Mouse (Mus musculus) C2C12 (cell line): ENCODE measurements around the gene Samd4b. TPM values are rescaled to one million over a fixed set of nuclear protein-coding genes. Genes with fewer than 3 reads are reported as not detected.
A peak's percentile ranks its signal among the peaks of the same experiment; 100 is the strongest.
"Not testable (repeated sequence)": the region's sequence is repeated elsewhere in the genome, so short reads cannot be mapped to it uniquely, and the experiment has no call there.

ENCODE experiments used
- H3K27me3 ChIP-seq: one replicate; pipeline ENCODE4 v1.6.1; 2011; ENCODE audit not compliant: control insufficient read depth, insufficient read depth, insufficient read length
- H3K36me3 ChIP-seq: one replicate; pipeline ENCODE4 v1.6.1; 2011; ENCODE audit not compliant: control insufficient read depth, insufficient read depth
- H3K4me3 ChIP-seq: one replicate; pipeline ENCODE4 v1.5.1; 2011; ENCODE audit warnings: mild to moderate bottlenecking, control low read depth; ENCODE audit not compliant: poor library complexity, insufficient read depth, severe bottlenecking
- H3K79me2 ChIP-seq: one replicate; pipeline ENCODE4 v1.6.1; 2011; ENCODE audit not compliant: control insufficient read depth, insufficient read depth
- H3K79me3 ChIP-seq: one replicate; pipeline ENCODE4 v1.6.1; 2011; ENCODE audit warnings: low read depth, control low read depth
- H3ac ChIP-seq: one replicate; pipeline ENCODE3; 2011; ENCODE audit warnings: low read depth; ENCODE audit not compliant: control insufficient read depth, insufficient read length
- CEBPB ChIP-seq: IDR thresholded peaks from one replicate; pipeline ENCODE4 v1.6.1; 2011; ENCODE audit warnings: low read depth, mild to moderate bottlenecking, control low read depth, moderate library complexity
- CTCF ChIP-seq: IDR thresholded peaks from one replicate; pipeline ENCODE4 v1.5.1; 2011; ENCODE audit not compliant: control insufficient read depth, insufficient read depth, insufficient read length
- FOSL1 ChIP-seq: IDR thresholded peaks from one replicate; pipeline ENCODE4 v1.8.0; 2011; ENCODE audit warnings: mild to moderate bottlenecking, low read length; ENCODE audit not compliant: poor library complexity, insufficient read depth, severe bottlenecking
- MAX ChIP-seq: IDR thresholded peaks from one replicate; pipeline ENCODE4 v1.6.1; 2011; ENCODE audit warnings: mild to moderate bottlenecking, control low read depth
- MYOD1 ChIP-seq: IDR thresholded peaks from one replicate; pipeline ENCODE4 v1.6.1; 2011; ENCODE audit warnings: low read depth; ENCODE audit not compliant: control insufficient read depth, insufficient read length
- MYOG ChIP-seq: IDR thresholded peaks from one replicate; pipeline ENCODE4 v1.6.1; 2011; ENCODE audit not compliant: control insufficient read depth, insufficient read length; ENCODE audit errors: extremely low read depth
- USF1 ChIP-seq: IDR thresholded peaks from one replicate; pipeline ENCODE4 v1.6.1; 2011; ENCODE audit warnings: low read depth, mild to moderate bottlenecking, control low read depth, moderate library complexity
- polyA plus RNA-seq: library from polyadenylated mRNA; unstranded; fragments of >200 nt; fragmentation: generic; extraction: Trizol; gene quantifications from one replicate; pipeline ENCODE4 v1.2.1, GENCODE M21; 2012; ENCODE audit warnings: missing spikeins

The Samd4b gene
- polyA plus RNA-seq, 1 experiment = 42.6 TPM

DNA sequence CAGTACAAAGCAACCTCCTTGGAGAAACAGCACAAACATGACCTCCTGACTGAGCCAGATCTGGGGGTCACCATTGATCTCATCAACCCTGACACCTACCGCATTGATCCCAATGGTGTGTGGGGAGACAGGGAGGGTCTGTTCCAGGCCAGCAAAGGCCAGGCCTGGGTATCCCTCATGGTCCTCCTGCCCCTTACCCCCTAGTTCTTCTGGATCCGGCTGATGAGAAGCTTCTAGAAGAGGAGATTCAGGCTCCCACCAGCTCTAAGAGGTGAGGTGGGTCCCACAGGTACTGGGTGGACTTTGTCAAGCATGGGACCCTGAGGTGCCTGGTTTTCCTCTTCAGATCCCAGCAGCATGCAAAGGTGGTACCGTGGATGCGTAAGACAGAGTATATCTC, 202.5 kb downstream of the Samd4b start:
- Histone ChIP-seq H3ac (no peak overlapping the region), H3K79me3 (peaks cover 19% of the 10 kb centered on the region), H3K36me3 (peaks cover 28% of the 10 kb centered on the region), H3K27me3 (no peaks in the 10 kb centered on the region), H3K4me3 (no peak overlapping the region), H3K79me2 (peaks cover 35% of the 10 kb centered on the region)
- TF ChIP-seq CTCF (no peak), MAX (no peak), MYOD1 (no peak), USF1 (no peak), CEBPB (no peak), FOSL1 (no peak), MYOG (no peak)

DNA sequence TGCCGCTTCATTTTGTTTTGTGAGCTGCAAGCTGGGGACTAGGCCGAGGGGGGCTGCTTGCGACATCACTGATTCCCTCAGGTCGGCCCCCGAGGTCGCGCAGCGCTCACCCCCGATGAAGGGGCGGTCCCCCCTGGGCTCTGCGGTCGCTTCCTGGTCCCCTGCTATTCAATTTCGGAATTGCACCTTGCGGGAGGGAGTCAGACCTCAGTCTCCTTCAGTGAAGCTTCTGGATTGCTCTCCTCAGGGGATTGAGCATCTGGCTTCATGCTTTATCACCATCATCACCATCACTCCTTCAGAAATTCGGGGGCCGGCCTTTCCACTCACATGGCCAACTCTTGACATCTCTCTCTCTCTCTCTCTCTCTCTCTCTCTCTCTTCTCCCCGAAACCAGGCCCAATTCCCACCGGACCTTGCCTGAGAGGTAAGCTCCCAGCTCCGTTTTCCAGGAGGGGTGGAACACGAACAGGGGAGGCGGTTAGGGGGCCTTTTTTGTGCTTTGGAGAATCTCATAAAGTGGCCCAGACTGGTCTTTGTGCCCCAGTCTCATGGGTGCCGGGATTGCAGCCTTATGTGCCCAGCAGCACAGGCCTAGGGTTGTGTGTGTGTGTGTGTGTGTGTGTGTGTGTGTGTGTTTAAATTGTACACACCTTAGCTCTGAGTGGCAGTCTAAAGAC, 204.5 kb downstream of the Samd4b start:
- H3K4me3 ChIP-seq = peak overlapping the region; percentile 79
- peaks cover 43% of the 10 kb centered on the region for H3K36me3 ChIP-seq
- TF ChIP-seq CEBPB (no peak), MYOG (no peak), CTCF (no peak), FOSL1 (no peak), MAX (no peak), USF1 (no peak), MYOD1 (no peak)
- H3K79me3 ChIP-seq = peaks cover 24% of the 10 kb centered on the region
- H3ac ChIP-seq = peak overlapping the region; percentile 94
- H3K27me3 ChIP-seq = no peaks in the 10 kb centered on the region
- peaks cover 40% of the 10 kb centered on the region for H3K79me2 ChIP-seq

DNA sequence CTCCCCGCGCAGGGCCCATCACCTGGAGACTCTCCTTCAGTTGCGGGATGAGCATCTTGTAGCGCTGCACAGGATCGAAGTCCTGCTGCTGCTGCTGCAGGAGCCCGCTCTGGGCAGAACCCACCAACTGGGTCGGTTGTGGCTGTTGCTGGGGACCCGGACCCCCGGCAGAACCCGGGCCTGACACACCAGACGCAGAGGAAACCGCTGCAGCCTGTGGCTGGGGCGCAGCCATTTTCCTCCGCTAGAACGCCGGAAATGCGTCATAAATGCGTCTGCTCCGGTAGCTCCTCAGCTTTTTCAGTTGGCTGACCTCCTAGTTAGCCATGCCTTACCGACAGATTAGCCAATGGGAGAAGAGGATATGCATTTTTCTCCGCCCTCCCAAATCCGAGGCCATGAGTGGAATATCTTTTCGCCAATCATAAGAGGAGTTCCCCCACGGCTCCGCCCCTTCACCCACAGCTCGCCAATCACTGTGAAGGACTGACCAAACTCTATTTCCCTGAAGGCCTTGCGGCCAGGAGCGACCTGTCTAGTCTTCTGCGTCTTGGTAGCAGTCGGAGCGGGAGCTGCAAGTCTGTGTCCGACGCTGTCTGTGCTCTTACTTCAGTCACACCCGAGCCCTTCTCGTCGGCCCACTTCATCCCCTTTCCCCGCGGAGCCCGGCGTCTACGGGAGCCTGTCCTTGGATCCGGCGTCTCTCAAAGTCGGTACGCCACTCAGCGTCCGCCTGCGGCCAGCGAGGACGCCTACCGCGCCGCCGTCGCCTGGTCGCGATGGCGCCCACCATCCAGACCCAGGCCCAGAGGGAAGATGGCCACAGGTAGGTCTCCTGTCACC, 205.3 kb downstream of the Samd4b start, which contains the start of the genes Med29 and Paf1:
TSS of gene Med29 (minus strand) at position 280 of the 843 bp plus-strand sequence.
TSS of gene Paf1 (plus strand) at position 523 of the 843 bp plus-strand sequence.
- H3ac ChIP-seq = peak within 1 kb of the TSS; percentile 94
- TF ChIP-seq MAX (no peak), MYOG (no peak), CTCF (no peak)
- peak within 1 kb of the TSS; percentile 79 for H3K4me3 ChIP-seq
- peaks cover 40% of the 10 kb centered on the region for H3K79me2 ChIP-seq
- H3K79me3 ChIP-seq = peaks cover 24% of the 10 kb centered on the region
- H3K36me3 ChIP-seq = peaks cover 41% of the 10 kb centered on the region
- H3K27me3 ChIP-seq = no peaks in the 10 kb centered on the region

DNA sequence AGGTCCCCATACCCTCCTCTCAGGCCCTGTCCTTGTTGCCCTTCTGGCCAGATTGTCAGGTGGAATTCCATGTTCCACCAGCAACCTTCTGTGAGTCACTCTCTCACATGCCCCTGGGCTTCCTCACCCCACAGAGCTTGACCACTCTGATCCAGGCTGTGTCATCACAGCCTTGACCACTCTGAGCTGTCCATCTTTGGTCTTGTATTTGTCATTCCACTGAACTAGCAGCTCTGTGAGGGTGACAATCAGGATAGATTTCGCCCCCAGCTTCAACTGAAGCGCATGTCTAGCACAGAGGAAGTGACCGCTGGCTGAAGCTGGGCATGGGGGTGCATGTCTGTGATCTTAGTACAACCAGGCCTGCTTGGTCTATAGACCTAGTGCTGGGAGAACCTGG, 207.6 kb downstream of the Samd4b start:
- Histone ChIP-seq H3K79me3 (peaks cover 24% of the 10 kb centered on the region), H3K4me3 (no peak overlapping the region), H3K36me3 (peaks cover 28% of the 10 kb centered on the region), H3K27me3 (no peaks in the 10 kb centered on the region), H3K79me2 (peaks cover 40% of the 10 kb centered on the region), H3ac (no peak overlapping the region)
- TF ChIP-seq USF1 (no peak), FOSL1 (no peak), MAX (no peak), CEBPB (no peak), MYOD1 (no peak), MYOG (no peak), CTCF (no peak)

DNA sequence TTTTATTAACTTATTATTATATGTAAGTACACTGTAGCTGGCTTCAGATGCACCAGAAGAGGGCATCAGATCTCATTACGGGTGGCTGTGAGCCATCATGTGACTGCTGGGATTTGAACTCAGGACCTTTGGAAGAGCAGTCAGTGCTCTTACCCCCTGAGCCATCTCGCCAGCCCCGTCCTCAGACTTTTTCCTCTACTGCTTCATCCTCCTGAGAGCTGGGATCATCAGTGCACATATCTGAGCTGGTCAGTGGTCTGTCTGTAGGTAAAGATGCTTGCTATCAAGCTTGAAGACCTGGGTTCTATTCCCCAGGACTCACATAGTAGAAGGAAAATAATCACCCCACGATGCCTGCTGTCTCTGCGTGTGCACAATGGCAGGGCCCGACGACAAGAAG, 210.6 kb downstream of the Samd4b start:
- peaks cover 31% of the 10 kb centered on the region for H3K36me3 ChIP-seq
- not testable (repeated sequence) for H3K27me3 ChIP-seq, H3ac ChIP-seq, H3K4me3 ChIP-seq
- TF ChIP-seq USF1 = peak; percentile 23
- H3K79me3 ChIP-seq = peaks cover 14% of the 10 kb centered on the region
- H3K79me2 ChIP-seq = peaks cover 23% of the 10 kb centered on the region

- H3K27me3 ChIP-seq, H3ac ChIP-seq, H3K4me3 ChIP-seq: not testable (repeated sequence)
- Histone ChIP-seq H3K79me3 (peaks cover 11% of the 10 kb centered on the region), H3K36me3 (peaks cover 31% of the 10 kb centered on the region), H3K79me2 (peaks cover 19% of the 10 kb centered on the region)
Observed at GRCm38 (mm10) chr7:28386877-28387276, 211.1 kb downstream of the Samd4b start.
